Mouse (Mus musculus) hindbrain, embryonic 11.5 days (tissue): ENCODE results near the gene E130218I03Rik. TPM values are rescaled to one million over a fixed set of nuclear protein-coding genes. Genes with fewer than 3 reads are reported as not detected.
A peak's percentile ranks its signal among the peaks of the same experiment; 100 is the strongest.

Experiments used
- ATAC-seq: fragments of 200-750 bp; cut with Nextera tagmentation; 2 replicates; pipeline ENCODE4 v1.8.0; 2017; ENCODE audit warnings: mild to moderate bottlenecking, moderate TSS enrichment, moderate library complexity; ENCODE audit not compliant: low FRiP score
- DNase-seq: peaks from one replicate; pipeline ENCODE4 v3.0.0-alpha.2; 2015; ENCODE audit warnings: low spot score
- H3K27ac ChIP-seq: fragments of 300-500 bp; sonication (generic); 2 replicates; pipeline ENCODE4 v1.5.1; 2014; ENCODE audit warnings: mild to moderate bottlenecking, low read depth, low read length
- H3K27me3 ChIP-seq: fragments of 300-500 bp; sonication (generic); 2 replicates; pipeline ENCODE4 v1.6.1; 2014; ENCODE audit warnings: mild to moderate bottlenecking, low read length, moderate library complexity, mixed read lengths; ENCODE audit not compliant: control insufficient read depth, insufficient read depth
- H3K36me3 ChIP-seq: fragments of 300-500 bp; sonication (generic); 2 replicates; pipeline ENCODE4 v1.6.1; 2014; ENCODE audit warnings: mild to moderate bottlenecking, low read length, moderate library complexity, mixed read lengths; ENCODE audit not compliant: control insufficient read depth, insufficient read depth
- H3K4me1 ChIP-seq: fragments of 300-500 bp; sonication (generic); replicated peaks from 2 replicates; pipeline ENCODE4 v1.6.1; 2014; ENCODE audit warnings: low read length, mixed read lengths; ENCODE audit not compliant: control insufficient read depth, insufficient read depth
- H3K4me2 ChIP-seq: fragments of 300-500 bp; sonication (generic); replicated peaks from 2 replicates; pipeline ENCODE4 v1.6.1; 2014; ENCODE audit warnings: mild to moderate bottlenecking, low read depth, low read length
- H3K4me3 ChIP-seq: fragments of 300-500 bp; sonication (generic); 2 replicates; pipeline ENCODE4 v1.5.1; 2014; ENCODE audit warnings: low read depth, low read length
- H3K9ac ChIP-seq: fragments of 300-500 bp; sonication (generic); 2 replicates; pipeline ENCODE4 v1.6.1; 2014; ENCODE audit warnings: low read depth, low read length
- H3K9me3 ChIP-seq: fragments of 300-500 bp; sonication (generic); 2 replicates; pipeline ENCODE4 v1.6.1; 2016; ENCODE audit warnings: low read length; ENCODE audit not compliant: control insufficient read depth
- WGBS: fragments of 180-500 bp; shearing (Covaris S2); extraction: QIAGEN DNeasy Blood & Tissue Kit; methylation state at CpG from one replicate; pipeline ENCODE4 v1.1.7; 2014; 5-methylcytosine and 5-hydroxymethylcytosine counted together
- polyA plus RNA-seq: library from polyadenylated mRNA; unstranded; fragments of >200 nt; fragmentation: Nextera tagmentation; extraction: Ambion mirVana; gene quantifications from 2 replicates; pipeline ENCODE4 v1.2.1, GENCODE M21; 2014

Gene E130218I03Rik
- polyA plus RNA-seq, 1 experiment from 2014 or later: 0.20 TPM

DNA sequence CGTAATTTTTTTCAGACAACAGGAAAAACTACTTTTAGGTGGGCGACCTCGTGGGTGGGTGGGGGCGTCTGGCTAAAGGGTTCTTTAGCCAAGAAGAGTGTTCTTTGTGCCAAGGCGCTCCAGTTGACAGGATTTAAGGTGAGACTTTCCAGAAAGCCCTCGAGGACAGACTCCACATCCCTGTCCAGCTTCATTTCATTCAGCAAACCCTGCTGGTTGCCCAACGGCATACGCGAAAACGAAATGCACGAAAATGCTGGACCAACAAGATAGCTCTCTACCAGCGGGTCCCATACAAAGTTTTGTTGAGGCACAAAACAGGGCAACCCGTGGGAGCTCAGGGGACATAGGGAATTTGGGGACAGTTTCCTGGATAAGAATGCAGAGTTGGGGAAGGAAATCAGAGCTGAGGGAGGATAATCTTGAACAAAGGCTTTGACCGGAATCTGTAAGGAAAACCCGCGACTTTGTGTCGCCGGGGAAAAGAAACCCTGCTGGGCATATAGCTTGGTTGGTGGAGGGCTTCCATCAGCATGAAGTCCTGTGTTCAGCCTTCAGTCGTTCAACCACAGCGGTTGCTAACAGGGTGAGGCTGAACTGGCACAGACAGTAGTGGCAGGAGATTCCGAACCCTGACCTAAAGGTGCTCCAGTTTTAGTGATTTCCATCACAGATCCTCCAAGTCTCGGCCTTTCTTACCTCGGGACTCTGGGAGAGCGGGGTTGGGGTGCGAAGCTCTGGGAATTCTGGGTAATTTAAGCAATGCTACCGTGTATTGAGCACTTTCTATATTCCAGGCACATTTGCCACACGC lies 6.9 kb downstream of the E130218I03Rik start:
- DNase-seq: peak; percentile 61
- no peak for ATAC-seq

DNA sequence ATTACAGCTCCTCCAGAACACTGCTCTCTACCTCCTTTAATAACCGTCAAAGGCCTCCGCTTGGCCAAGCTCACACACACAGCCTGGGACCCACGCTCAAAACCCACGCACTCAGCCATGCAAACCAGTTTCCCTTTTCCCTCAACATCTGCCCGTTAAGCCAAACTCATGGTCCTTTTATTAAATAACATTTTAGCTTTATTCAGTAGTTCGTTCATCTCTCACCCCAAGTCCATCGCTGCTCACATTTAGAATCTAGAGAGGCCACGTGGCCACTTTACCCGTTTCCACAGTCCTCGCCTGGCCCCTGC lies 7.4 kb downstream of the E130218I03Rik start:
- 8% methylated on average over 10 of the region's 10 CpGs for WGBS
- H3K4me1 ChIP-seq: peaks cover 23% of the 10 kb centered on the region
- no peak for ATAC-seq
- H3K4me2 ChIP-seq: peak overlapping the region; percentile 83
- peaks cover 51% of the 10 kb centered on the region for H3K27me3 ChIP-seq
- no peak for DNase-seq
- H3K9ac ChIP-seq: no peak overlapping the region; the same call in 1 of the 2 replicates
- H3K9me3 ChIP-seq: no peaks in the 10 kb centered on the region
- H3K4me3 ChIP-seq: peak overlapping the region; percentile 48
- H3K36me3 ChIP-seq: no peaks in the 10 kb centered on the region
- H3K27ac ChIP-seq: no peak overlapping the region

More for the DNA sequence above, 6.9 kb downstream of the E130218I03Rik start:
- WGBS: 5% methylated on average over 27 of the region's 27 CpGs
- H3K27ac ChIP-seq: no peak overlapping the region
- H3K27me3 ChIP-seq: peaks cover 51% of the 10 kb centered on the region
- peak overlapping the region; percentile 83 for H3K4me2 ChIP-seq
- H3K9me3 ChIP-seq: no peaks in the 10 kb centered on the region
- H3K4me1 ChIP-seq: peaks cover 21% of the 10 kb centered on the region
- no peak overlapping the region for H3K9ac ChIP-seq
- peak overlapping the region; percentile 48 for H3K4me3 ChIP-seq
- no peaks in the 10 kb centered on the region for H3K36me3 ChIP-seq

DNA sequence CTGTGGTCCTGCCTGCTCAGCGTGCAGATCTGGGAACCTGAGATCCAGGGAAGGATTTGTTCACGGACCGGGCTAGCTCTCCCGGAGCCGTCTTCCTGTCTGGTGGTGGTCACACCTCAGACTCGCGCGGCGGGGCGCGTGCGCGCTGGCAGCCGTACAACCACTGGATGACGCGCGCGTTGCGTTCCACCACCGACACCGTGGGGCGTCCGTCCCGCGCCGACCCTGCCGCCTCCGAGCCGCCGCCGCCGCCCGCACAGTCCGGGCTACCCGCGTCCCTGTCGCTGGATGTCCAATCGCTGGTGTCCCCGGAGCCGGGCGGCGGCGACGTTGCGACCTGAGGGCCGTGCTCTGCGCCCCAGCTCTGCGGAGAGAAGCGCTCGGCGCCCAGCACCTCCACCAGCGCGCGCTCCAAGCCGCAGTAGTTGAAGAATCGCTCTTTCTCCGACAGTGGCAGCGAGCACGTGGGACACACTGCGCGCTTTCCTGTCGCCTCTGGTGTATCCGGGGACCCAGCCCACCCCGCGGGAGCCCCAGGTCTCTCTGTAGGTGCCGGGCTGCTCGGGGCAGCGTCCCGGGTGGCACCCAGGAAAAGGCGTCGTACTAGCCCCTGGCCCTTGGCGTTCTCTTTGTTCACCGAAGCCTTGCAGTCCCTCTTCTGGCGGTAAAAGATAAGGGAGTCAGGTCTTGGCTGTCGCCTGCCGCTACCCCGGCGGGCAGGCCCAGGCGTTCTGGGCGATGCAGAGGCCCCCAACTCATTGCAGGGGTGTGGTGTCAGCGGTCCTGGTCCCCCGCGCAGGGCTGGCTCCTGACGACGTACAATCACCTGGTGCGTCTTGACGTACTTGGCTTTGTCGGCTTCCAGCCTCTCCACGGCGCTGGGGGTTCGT lies 8.0 kb downstream of the E130218I03Rik start:
- H3K27me3 ChIP-seq: peaks cover 51% of the 10 kb centered on the region
- peaks cover 27% of the 10 kb centered on the region for H3K4me1 ChIP-seq
- peak overlapping the region; percentile 48 for H3K9ac ChIP-seq
- peak overlapping the region; percentile 83 for H3K4me2 ChIP-seq
- H3K9me3 ChIP-seq: no peaks in the 10 kb centered on the region
- H3K36me3 ChIP-seq: no peaks in the 10 kb centered on the region
- no peak overlapping the region for H3K27ac ChIP-seq
- peak; percentile 70 for DNase-seq
- peak overlapping the region; percentile 48 for H3K4me3 ChIP-seq
- WGBS: under 1% methylated on average over 88 of the region's 91 CpGs
- ATAC-seq: peak; percentile 23; the same call in 1 of the 2 replicates

DNA sequence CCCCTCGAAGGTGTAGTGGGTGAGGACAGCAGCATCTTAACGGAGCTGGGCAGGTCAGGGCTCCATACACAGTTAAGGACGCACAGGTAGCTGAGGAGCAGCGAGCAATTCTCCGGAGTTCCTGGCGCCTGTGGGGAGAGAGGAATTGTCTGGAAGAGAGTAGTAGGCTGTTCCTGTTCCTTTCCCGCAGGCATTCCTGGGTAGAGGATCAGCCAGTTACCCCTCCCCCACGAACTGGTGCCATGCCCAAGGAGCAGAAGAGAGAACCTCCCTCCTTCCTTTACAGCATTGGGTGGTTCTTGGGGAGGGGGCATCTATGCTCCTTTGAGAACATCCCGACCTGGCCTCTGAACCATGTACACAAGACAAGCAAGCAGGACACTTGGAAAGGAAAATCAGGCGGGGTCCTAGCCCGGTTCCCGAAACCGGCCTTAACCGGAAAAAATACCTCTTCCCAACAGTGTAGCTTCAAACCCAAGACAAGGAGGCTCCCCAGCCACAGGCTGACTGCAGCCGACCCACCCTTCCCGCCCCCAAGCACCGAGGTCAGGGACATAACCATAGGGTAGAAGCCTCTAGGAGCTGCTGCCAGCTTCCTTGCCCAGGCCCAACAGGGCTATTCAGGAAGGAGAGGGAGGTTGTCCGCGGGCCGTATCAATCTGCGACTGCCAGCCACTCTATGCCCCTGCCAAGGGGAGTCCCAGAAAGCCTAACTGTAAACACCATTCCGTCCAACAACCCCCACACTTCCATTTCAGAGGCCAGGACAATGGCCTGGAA lies 8.9 kb downstream of the E130218I03Rik start:
- peak overlapping the region; percentile 83 for H3K4me2 ChIP-seq
- H3K36me3 ChIP-seq: no peaks in the 10 kb centered on the region
- H3K27ac ChIP-seq: no peak overlapping the region
- 3% methylated on average over 22 of the region's 22 CpGs for WGBS
- no peak overlapping the region for H3K9ac ChIP-seq
- H3K9me3 ChIP-seq: no peaks in the 10 kb centered on the region
- peaks cover 33% of the 10 kb centered on the region for H3K4me1 ChIP-seq
- H3K4me3 ChIP-seq: peak overlapping the region; percentile 48
- peaks cover 51% of the 10 kb centered on the region for H3K27me3 ChIP-seq
- ATAC-seq (no peak), DNase-seq (peak; percentile 55)

DNA sequence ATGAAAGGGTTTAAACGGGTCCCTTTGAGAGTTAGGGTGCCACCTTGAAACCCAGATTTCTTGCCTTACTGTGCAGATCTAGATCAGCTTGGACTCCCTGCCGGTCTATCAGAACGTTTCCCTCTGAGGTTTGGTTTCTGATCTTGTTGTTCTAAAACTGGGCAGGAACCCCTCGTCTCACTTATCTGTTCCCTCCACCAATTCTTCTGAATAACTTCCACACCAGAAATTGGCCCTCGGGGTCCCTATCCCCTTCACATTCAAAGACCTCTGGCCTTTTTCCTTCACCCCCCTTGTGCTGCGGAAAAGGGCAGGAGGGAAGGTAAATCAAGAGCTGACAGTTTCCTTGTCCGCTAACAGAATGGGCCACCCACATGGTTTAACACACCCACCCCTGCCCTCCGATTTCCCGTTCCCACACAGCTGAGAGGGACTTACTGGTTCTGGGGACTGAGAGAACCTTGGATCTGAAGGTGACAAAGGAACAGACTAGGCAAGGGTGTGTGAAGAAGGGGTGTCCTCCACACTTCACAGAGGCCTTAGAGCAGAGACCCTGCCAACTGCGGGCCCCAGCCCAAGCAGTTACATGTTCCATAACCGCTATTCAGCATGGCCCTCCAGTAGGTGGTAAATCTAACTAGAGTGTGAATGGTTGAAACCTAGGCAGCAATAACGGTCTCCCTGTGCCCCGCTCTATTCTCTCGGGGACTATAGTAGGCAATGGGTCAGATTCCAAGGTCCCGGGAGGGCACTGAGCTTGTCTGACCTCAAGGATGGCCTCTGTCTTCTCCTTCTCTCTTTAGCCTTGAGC lies 9.7 kb downstream of the E130218I03Rik start:
- Histone ChIP-seq H3K4me2 (peak overlapping the region; percentile 27), H3K9ac (no peak overlapping the region), H3K9me3 (no peaks in the 10 kb centered on the region), H3K36me3 (no peaks in the 10 kb centered on the region), H3K4me1 (peaks cover 35% of the 10 kb centered on the region), H3K27ac (no peak overlapping the region), H3K27me3 (peaks cover 47% of the 10 kb centered on the region), H3K4me3 (peak overlapping the region; percentile 19; the same call in 1 of the 2 replicates)
- DNase-seq (peak; percentile 45), ATAC-seq (no peak)
- 4% methylated on average over 15 of the region's 15 CpGs for WGBS

DNA sequence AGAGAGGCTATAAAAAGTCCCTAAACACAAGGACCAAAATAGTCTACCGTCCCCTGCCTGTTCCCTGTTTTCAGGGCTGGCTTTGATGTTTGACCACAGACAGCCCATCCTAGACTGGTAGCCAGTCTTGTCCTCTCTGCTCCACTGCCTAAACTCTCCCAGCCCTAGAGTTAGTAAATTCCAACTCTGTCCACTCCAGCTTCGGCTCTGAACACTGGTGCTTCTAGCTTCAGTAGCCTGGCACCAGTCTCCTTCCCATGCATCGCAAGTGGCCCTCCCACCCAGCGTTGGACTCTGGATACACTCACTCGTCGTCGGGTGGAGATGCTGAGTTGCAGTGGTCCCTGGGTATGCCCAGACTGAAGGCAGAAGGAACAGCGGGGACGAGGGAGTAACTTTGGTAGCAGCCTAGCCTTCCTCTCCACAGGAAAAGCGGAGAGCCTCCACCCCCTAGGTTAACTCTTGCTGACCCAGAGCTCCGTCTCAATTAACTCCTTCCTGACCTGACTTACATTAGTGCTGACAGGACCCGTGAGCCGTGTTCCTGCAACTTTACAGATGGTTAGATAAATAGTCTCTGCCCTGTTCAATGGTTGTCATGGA lies 10.4 kb downstream of the E130218I03Rik start, which contains the start of gene Grrp1:
TSS of gene Grrp1 (minus strand) at position 385 of the 603 bp plus-strand sequence.
- Histone ChIP-seq H3K36me3 (no peaks in the 10 kb centered on the region), H3K4me2 (peak within 1 kb of the TSS; percentile 27), H3K27me3 (peaks cover 45% of the 10 kb centered on the region), H3K9me3 (no peaks in the 10 kb centered on the region), H3K9ac (no peak within 1 kb of the TSS), H3K27ac (no peak within 1 kb of the TSS), H3K4me1 (peaks cover 35% of the 10 kb centered on the region), H3K4me3 (peak within 1 kb of the TSS; percentile 19)
- WGBS: under 1% methylated on average over 13 of the region's 13 CpGs
- ATAC-seq: no peak
- peak; percentile 62 for DNase-seq

DNA sequence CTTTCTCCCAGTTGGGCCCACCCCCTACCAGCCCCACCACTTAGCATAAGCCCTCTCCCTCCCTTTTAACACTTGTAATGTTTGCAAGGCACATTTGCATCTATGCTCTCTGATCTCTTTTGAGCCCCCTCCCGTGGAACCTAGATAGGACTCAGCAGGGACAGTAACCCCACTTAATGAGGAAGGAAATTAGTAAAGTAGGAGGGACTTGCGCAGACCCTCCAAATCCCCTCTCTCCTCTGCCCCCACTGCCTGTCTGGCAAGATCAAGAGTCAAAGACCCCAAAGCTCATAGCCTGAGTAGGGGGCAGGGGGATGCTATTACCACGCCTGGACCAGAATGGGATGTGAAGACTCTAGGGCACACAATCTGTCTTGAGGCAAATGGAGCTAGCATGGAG lies 11.4 kb downstream of the E130218I03Rik start:
- H3K4me3 ChIP-seq: no peak overlapping the region
- no peak for DNase-seq
- peaks cover 32% of the 10 kb centered on the region for H3K4me1 ChIP-seq
- peaks cover 38% of the 10 kb centered on the region for H3K27me3 ChIP-seq
- no peak for ATAC-seq
- WGBS: 11% methylated on average over 3 of the region's 3 CpGs
- H3K9me3 ChIP-seq: no peaks in the 10 kb centered on the region
- H3K36me3 ChIP-seq: no peaks in the 10 kb centered on the region
- no peak overlapping the region for H3K27ac ChIP-seq
- H3K4me2 ChIP-seq: no peak overlapping the region
- H3K9ac ChIP-seq: no peak overlapping the region
